Mouse (Mus musculus): ENCODE data around the gene Glis3.

DNA sequence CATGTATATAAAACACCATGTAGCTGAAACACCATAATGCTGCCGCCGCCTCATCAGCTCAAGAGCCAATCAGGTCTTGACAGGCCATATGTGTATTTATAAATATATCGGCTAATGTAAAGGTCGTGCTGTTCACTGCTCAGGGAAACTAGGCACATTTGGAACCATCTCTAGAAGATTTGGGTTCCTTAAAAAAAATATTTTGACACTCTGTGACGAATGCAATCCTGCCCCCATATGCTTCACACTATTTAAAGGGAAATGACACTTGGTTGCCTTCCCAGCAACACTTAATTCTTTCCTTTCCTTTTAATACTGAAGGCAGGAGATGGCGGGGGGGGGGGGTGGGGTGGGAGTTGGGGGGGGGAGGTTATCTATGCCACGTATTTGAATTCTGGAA is 286.1 kb downstream of the Glis3 start:
- TF ChIP-seq CTCF (IDR thresholded peaks at IDR 0.05; ENCODE audit: borderline replicate concordance, insufficient read depth, low read length) (no peak), POLR2A (IDR thresholded peaks at IDR 0.05; ENCODE audit: low read depth, low read length) (no peak)
